Mouse (Mus musculus) limb, embryonic 13.5 days (tissue): ENCODE measurements at regions not wholly inside any gene's neighbourhood (a gene's known extent, or its start where the extent isn't known, plus 50 kb on each side); places are given as distances from the start of the nearest gene placed in this dataset.

ENCODE experiments used
- ATAC-seq: fragments of 200-750 bp; cut with Nextera tagmentation; 2 replicates; pipeline ENCODE4 v1.8.0; 2017; ENCODE audit warnings: low read depth, moderate number of reproducible peaks, moderate TSS enrichment; ENCODE audit not compliant: low FRiP score
- H3K27ac ChIP-seq: fragments of 300-500 bp; sonication (generic); 2 replicates; pipeline ENCODE4 v1.5.1; 2015; ENCODE audit warnings: inconsistent platforms, mild to moderate bottlenecking, moderate library complexity
- H3K27me3 ChIP-seq: fragments of 300-500 bp; sonication (generic); 2 replicates; pipeline ENCODE4 v1.6.1; 2015; ENCODE audit warnings: mild to moderate bottlenecking, inconsistent platforms
- H3K36me3 ChIP-seq: fragments of 300-500 bp; sonication (generic); 2 replicates; pipeline ENCODE4 v1.6.1; 2015; ENCODE audit warnings: inconsistent platforms, mild to moderate bottlenecking, moderate library complexity
- H3K4me1 ChIP-seq: fragments of 300-500 bp; sonication (generic); 2 replicates; pipeline ENCODE4 v1.6.1; 2015; ENCODE audit warnings: inconsistent platforms
- H3K4me2 ChIP-seq: fragments of 300-500 bp; sonication (generic); replicated peaks from 2 replicates; pipeline ENCODE4 v1.6.1; 2015; ENCODE audit warnings: inconsistent platforms, mild to moderate bottlenecking, moderate library complexity
- H3K4me3 ChIP-seq: fragments of 300-500 bp; sonication (generic); 2 replicates; pipeline ENCODE4 v1.5.1; 2015; ENCODE audit warnings: moderate library complexity, mild to moderate bottlenecking, inconsistent platforms
- H3K9ac ChIP-seq: fragments of 300-500 bp; sonication (generic); 2 replicates; pipeline ENCODE4 v1.6.1; 2015; ENCODE audit warnings: mild to moderate bottlenecking, inconsistent platforms
- H3K9me3 ChIP-seq: fragments of 300-500 bp; sonication (generic); 2 replicates; pipeline ENCODE4 v1.6.1; 2016; ENCODE audit warnings: inconsistent platforms
- WGBS: fragments of 180-500 bp; shearing (Covaris S2); methylation state at CpG from one replicate; pipeline ENCODE4 v1.1.7; 2015; 5-methylcytosine and 5-hydroxymethylcytosine counted together

- H3K36me3 ChIP-seq = no peaks in the 10 kb centered on the region
- no peak for ATAC-seq
- no peaks in the 10 kb centered on the region for H3K9me3 ChIP-seq
- 85% methylated on average over 3 of the region's 3 CpGs for WGBS
- H3K4me2 ChIP-seq = no peak overlapping the region
- H3K9ac ChIP-seq = no peak overlapping the region
- no peaks in the 10 kb centered on the region for H3K27me3 ChIP-seq
- H3K4me3 ChIP-seq = no peak overlapping the region
- no peaks in the 10 kb centered on the region for H3K4me1 ChIP-seq
- H3K27ac ChIP-seq = no peak overlapping the region
These were observed 54.5 kb upstream of the Spred2 start for GRCm38 (mm10) chr11:19869671-19870070.

- Histone ChIP-seq H3K9me3 (no peaks in the 10 kb centered on the region), H3K4me2 (no peak overlapping the region), H3K9ac (no peak overlapping the region), H3K36me3 (no peaks in the 10 kb centered on the region), H3K27me3 (no peaks in the 10 kb centered on the region), H3K27ac (no peak overlapping the region), H3K4me3 (no peak overlapping the region), H3K4me1 (no peaks in the 10 kb centered on the region)
- ATAC-seq = no peak
- 81% methylated on average over 7 of the region's 7 CpGs for WGBS
These were observed 54.0 kb upstream of the Spred2 start for GRCm38 (mm10) chr11:19870136-19870535.

DNA sequence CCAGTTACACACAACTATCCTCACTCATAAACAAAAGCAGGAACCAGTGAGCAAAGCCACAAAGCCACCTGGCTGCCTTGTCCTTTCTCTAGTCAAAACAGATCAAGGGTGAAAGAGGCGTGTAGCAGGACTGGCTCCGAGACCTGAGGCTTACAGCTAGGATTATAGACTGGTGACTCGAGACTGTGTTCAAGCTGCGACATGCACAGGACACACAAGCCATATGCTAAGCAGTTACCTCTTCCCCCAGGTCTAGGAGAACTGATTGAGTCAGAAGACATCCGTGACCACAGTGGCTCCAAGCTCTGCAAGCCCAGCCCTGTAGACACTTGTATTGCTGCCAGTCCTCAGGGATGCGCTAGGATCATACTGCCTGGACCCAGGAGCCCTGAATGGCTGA, 50.4 kb upstream of the Spred2 start:
- H3K9me3 ChIP-seq = no peaks in the 10 kb centered on the region
- ATAC-seq = no peak
- no peaks in the 10 kb centered on the region for H3K36me3 ChIP-seq
- H3K27me3 ChIP-seq = no peaks in the 10 kb centered on the region
- H3K4me2 ChIP-seq = no peak overlapping the region
- H3K27ac ChIP-seq = no peak overlapping the region
- 86% methylated on average over 6 of the region's 6 CpGs for WGBS
- H3K4me1 ChIP-seq = no peaks in the 10 kb centered on the region
- H3K9ac ChIP-seq = no peak overlapping the region
- H3K4me3 ChIP-seq = no peak overlapping the region
